Comparison of ENCODE assay signal across 8 mouse cellular contexts in the genomic region with DNA sequence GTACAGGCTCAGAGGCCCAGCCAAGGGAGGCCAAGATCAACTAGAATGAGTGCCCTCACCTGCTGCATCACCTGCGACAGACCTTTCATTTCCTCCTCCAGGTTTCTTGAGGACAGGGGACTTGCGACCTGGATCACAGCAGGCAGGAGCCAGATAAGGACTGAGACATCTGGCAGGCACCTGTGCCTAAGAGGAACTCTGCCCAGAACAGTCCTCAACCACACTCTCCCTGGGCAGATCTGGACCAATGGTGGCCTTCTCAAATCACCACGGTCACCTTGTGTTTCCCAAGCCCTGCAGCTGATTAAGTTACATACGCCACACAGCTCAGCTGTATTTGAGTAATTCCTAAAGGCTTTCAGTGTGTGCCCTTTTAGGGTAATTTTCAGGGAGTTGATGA. TPM values are rescaled to one million over a fixed set of nuclear protein-coding genes. Genes with fewer than 3 reads are reported as not detected.
DNase-seq lines count a peak whose midpoint lies in the region; ATAC-seq and TF ChIP-seq lines count a peak whose summit lies in the region.

No protein-coding gene starts in this region.

- H3K27ac ChIP-seq in kidney, postnatal 0 days, result no peak overlapping the region
- peak overlapping the region; percentile 94; the same call in 1 of the 2 replicates for H3K27ac ChIP-seq in embryonic facial prominence, embryonic 10.5 days (replicated peaks)
- H3K27ac ChIP-seq in heart, embryonic 14.5 days (replicated peaks in 1 of 2; ENCODE audit: control insufficient read depth in 1 of 2, insufficient read depth in 1 of 2, low read depth in 2 of 2, low read length in 2 of 2), result 0 out of 4 replicates have a peak overlapping the region, but pooled peaks of 1 of the 2 experiments have one; percentile 78
- H3K27ac ChIP-seq in liver, postnatal 0 days (ENCODE audit: low read depth), result peak overlapping the region; percentile 75

- TF ChIP-seq EP300 in liver, postnatal 0 days (IDR thresholded peaks at IDR 0.05; ENCODE audit: low read depth), result no peak

- no peak for DNase-seq in kidney, postnatal 0 days (ENCODE audit: low spot score)
- DNase-seq in kidney, postnatal 4 days, result no peak
- no peak for DNase-seq in embryonic facial prominence, embryonic 10.5 days (ENCODE audit: low spot score)
- no peak for DNase-seq in liver, postnatal 0 days
- no peak for DNase-seq in cerebellum, adult 11 months
- no peak for DNase-seq in right cerebral cortex, postnatal 25 days

- H3K27me3 ChIP-seq in kidney, postnatal 0 days (ENCODE audit: insufficient read depth, low read length), result no peaks in the 10 kb centered on the region
- no peaks in the 10 kb centered on the region for H3K27me3 ChIP-seq in embryonic facial prominence, embryonic 10.5 days (replicated peaks; ENCODE audit: low read depth, poor library complexity, severe bottlenecking)
- no peaks in the 10 kb centered on the region for H3K27me3 ChIP-seq in heart, embryonic 14.5 days (ENCODE audit: control insufficient read depth, insufficient read depth, low read length)
- no peaks in the 10 kb centered on the region for H3K27me3 ChIP-seq in liver, postnatal 0 days (ENCODE audit: insufficient read depth, low read length)

- H3K9me3 ChIP-seq in kidney, postnatal 0 days (replicated peaks; ENCODE audit: low read length), result no peaks in the 10 kb centered on the region
- no peaks in the 10 kb centered on the region for H3K9me3 ChIP-seq in embryonic facial prominence, embryonic 10.5 days
- no peaks in the 10 kb centered on the region for H3K9me3 ChIP-seq in heart, embryonic 14.5 days (ENCODE audit: control insufficient read depth, low read length)
- H3K9me3 ChIP-seq in liver, postnatal 0 days (ENCODE audit: low read length), result no peaks in the 10 kb centered on the region

- ATAC-seq in kidney, postnatal 0 days (replicated peaks; ENCODE audit: low FRiP score, low read depth), result no peak
- ATAC-seq in heart, embryonic 14.5 days (ENCODE audit: insufficient number of reproducible peaks, insufficient read depth, low FRiP score, low read depth), result no peak
- ATAC-seq in liver, postnatal 0 days, result no peak
- no peak for ATAC-seq in monocyte, adult 5-6 weeks (replicated peaks; ENCODE audit: insufficient number of reproducible peaks, low FRiP score, low TSS enrichment, poor library complexity, severe bottlenecking)

- no peaks in the 10 kb centered on the region for H3K36me3 ChIP-seq in kidney, postnatal 0 days (ENCODE audit: insufficient read depth, low read length)
- H3K36me3 ChIP-seq in embryonic facial prominence, embryonic 10.5 days (replicated peaks), result peaks cover 19% of the 10 kb centered on the region
- H3K36me3 ChIP-seq in heart, embryonic 14.5 days (ENCODE audit: control insufficient read depth, insufficient read depth, low read length), result peaks cover 6% of the 10 kb centered on the region; the same call in 1 of the 2 replicates
- no peaks in the 10 kb centered on the region for H3K36me3 ChIP-seq in liver, postnatal 0 days (replicated peaks; ENCODE audit: insufficient read depth, low read length)

- no peak overlapping the region for H3K4me3 ChIP-seq in kidney, postnatal 0 days (replicated peaks; ENCODE audit: low read depth, low read length)
- peak overlapping the region; percentile 92 for H3K4me3 ChIP-seq in embryonic facial prominence, embryonic 10.5 days
- peak overlapping the region in 1 of 2 experiments; percentile 89; a peak in 2 of 4 replicates for H3K4me3 ChIP-seq in heart, embryonic 14.5 days (ENCODE audit: control insufficient read depth in 1 of 2, insufficient read depth in 1 of 2, low read depth in 1 of 2, low read length in 2 of 2)
- peak overlapping the region; percentile 68 for H3K4me3 ChIP-seq in liver, postnatal 0 days (ENCODE audit: low read depth, low read length)

- no peak for TF ChIP-seq CTCF in kidney, postnatal 0 days (IDR thresholded peaks at IDR 0.05; ENCODE audit: low read depth)
- no peak for TF ChIP-seq CTCF in liver, postnatal 0 days (IDR thresholded peaks at IDR 0.05; ENCODE audit: low read depth)

- H3K4me2 ChIP-seq in kidney, postnatal 0 days (ENCODE audit: low read length), result peak overlapping the region; percentile 68
- peak overlapping the region; percentile 90 for H3K4me2 ChIP-seq in heart, embryonic 14.5 days (ENCODE audit: low read length)
- peak overlapping the region; percentile 92 for H3K4me2 ChIP-seq in liver, postnatal 0 days (ENCODE audit: low read depth, low read length)

- 53% methylated on average over 4 of the region's 4 CpGs for WGBS in kidney, postnatal 0 days
- 62% methylated on average over 4 of the region's 4 CpGs for WGBS in embryonic facial prominence, embryonic 10.5 days
- WGBS in heart, embryonic 14.5 days, result 59% methylated on average over 4 of the region's 4 CpGs
- 55% methylated on average over 4 of the region's 4 CpGs for WGBS in liver, postnatal 0 days (ENCODE audit: insufficient replicate concordance)

- peak overlapping the region; percentile 14; the same call in 1 of the 2 replicates for H3K9ac ChIP-seq in kidney, postnatal 0 days (ENCODE audit: low read depth, low read length)
- H3K9ac ChIP-seq in heart, embryonic 14.5 days (ENCODE audit: low read length), result peak overlapping the region; percentile 78
- peak overlapping the region; percentile 59 for H3K9ac ChIP-seq in liver, postnatal 0 days (replicated peaks)

- peaks cover 7% of the 10 kb centered on the region; the same call in 1 of the 2 replicates for H3K4me1 ChIP-seq in kidney, postnatal 0 days (replicated peaks; ENCODE audit: insufficient read depth, low read length)
- H3K4me1 ChIP-seq in embryonic facial prominence, embryonic 10.5 days, result peaks cover 30% of the 10 kb centered on the region
- H3K4me1 ChIP-seq in heart, embryonic 14.5 days (ENCODE audit: control insufficient read depth in 2 of 2, insufficient read depth in 2 of 2, low read length in 2 of 2), result peaks cover 6 to 18% of the 10 kb centered on the region in 2 experiments
- H3K4me1 ChIP-seq in liver, postnatal 0 days (ENCODE audit: insufficient read depth), result peaks cover 23% of the 10 kb centered on the region

RNA-seq across cellular contexts. Expression of a gene that starts 0.9 kb away (rescaled TPM):
- 0.64 and 0.68 TPM in 2 replicates for polyA plus RNA-seq in kidney, postnatal 0 days (2015; fragmentation: Nextera tagmentation; extraction: Ambion mirVana)
- polyA plus RNA-seq in embryonic facial prominence, embryonic 10.5 days (2016; fragmentation: Nextera tagmentation; extraction: Ambion mirVana), result 0.30 and 0.32 TPM in 2 replicates
- 1.3 TPM in 2 replicates for polyA plus RNA-seq in heart, embryonic 14.5 days (2014; fragmentation: Nextera tagmentation; extraction: Ambion mirVana)
- polyA plus RNA-seq in liver, postnatal 0 days (2015; fragmentation: Nextera tagmentation; extraction: Ambion mirVana), result 0.06 and 0.20 TPM in 2 replicates
- 2.0 TPM in 1 of 3 replicates, not detected in the others for total RNA-seq in monocyte, adult 5-6 weeks (2017)

RNA-seq across cellular contexts. Expression of a gene that starts 1.2 kb away (rescaled TPM):
- polyA plus RNA-seq in kidney, postnatal 0 days (2015; fragmentation: Nextera tagmentation; extraction: Ambion mirVana), result 55.7 and 58.1 TPM in 2 replicates
- polyA plus RNA-seq in embryonic facial prominence, embryonic 10.5 days (2016; fragmentation: Nextera tagmentation; extraction: Ambion mirVana), result 78.2 and 79.9 TPM in 2 replicates
- 49.0 and 58.3 TPM in 2 replicates for polyA plus RNA-seq in heart, embryonic 14.5 days (2014; fragmentation: Nextera tagmentation; extraction: Ambion mirVana)
- 20.5 and 21.0 TPM in 2 replicates for polyA plus RNA-seq in liver, postnatal 0 days (2015; fragmentation: Nextera tagmentation; extraction: Ambion mirVana)
- 12.5 to 25.0 TPM (median 16.3 TPM) in 3 replicates for total RNA-seq in monocyte, adult 5-6 weeks (2017)

RNA-seq across cellular contexts. Expression of a gene that starts 21.8 kb away (rescaled TPM):
- polyA plus RNA-seq in kidney, postnatal 0 days (2015; fragmentation: Nextera tagmentation; extraction: Ambion mirVana), result 146 and 172 TPM in 2 replicates
- polyA plus RNA-seq in embryonic facial prominence, embryonic 10.5 days (2016; fragmentation: Nextera tagmentation; extraction: Ambion mirVana), result 313 and 322 TPM in 2 replicates
- polyA plus RNA-seq in heart, embryonic 14.5 days (2014; fragmentation: Nextera tagmentation; extraction: Ambion mirVana), result 97.7 and 102 TPM in 2 replicates
- polyA plus RNA-seq in liver, postnatal 0 days (2015; fragmentation: Nextera tagmentation; extraction: Ambion mirVana), result 144 and 150 TPM in 2 replicates
- total RNA-seq in monocyte, adult 5-6 weeks (2017), result 195 to 235 TPM (median 203 TPM) in 3 replicates

RNA-seq across cellular contexts. Expression of a gene that starts 27.3 kb away (rescaled TPM):
- polyA plus RNA-seq in kidney, postnatal 0 days (2015; fragmentation: Nextera tagmentation; extraction: Ambion mirVana), result 74.3 and 84.9 TPM in 2 replicates
- 318 and 337 TPM in 2 replicates for polyA plus RNA-seq in embryonic facial prominence, embryonic 10.5 days (2016; fragmentation: Nextera tagmentation; extraction: Ambion mirVana)
- polyA plus RNA-seq in heart, embryonic 14.5 days (2014; fragmentation: Nextera tagmentation; extraction: Ambion mirVana), result 105 and 117 TPM in 2 replicates
- 64.2 and 67.0 TPM in 2 replicates for polyA plus RNA-seq in liver, postnatal 0 days (2015; fragmentation: Nextera tagmentation; extraction: Ambion mirVana)
- total RNA-seq in monocyte, adult 5-6 weeks (2017), result 24.9 to 30.8 TPM (median 27.7 TPM) in 3 replicates

RNA-seq across cellular contexts. Expression of a gene that starts 27.6 kb away (rescaled TPM):
- 26.4 and 29.5 TPM in 2 replicates for polyA plus RNA-seq in kidney, postnatal 0 days (2015; fragmentation: Nextera tagmentation; extraction: Ambion mirVana)
- polyA plus RNA-seq in embryonic facial prominence, embryonic 10.5 days (2016; fragmentation: Nextera tagmentation; extraction: Ambion mirVana), result 37.1 and 40.0 TPM in 2 replicates
- polyA plus RNA-seq in heart, embryonic 14.5 days (2014; fragmentation: Nextera tagmentation; extraction: Ambion mirVana), result 35.4 and 38.3 TPM in 2 replicates
- polyA plus RNA-seq in liver, postnatal 0 days (2015; fragmentation: Nextera tagmentation; extraction: Ambion mirVana), result 15.8 and 16.5 TPM in 2 replicates
- total RNA-seq in monocyte, adult 5-6 weeks (2017), result 5.3 to 21.8 TPM (median 6.9 TPM) in 3 replicates

Comparison
In these comparisons a context has a peak if more than half of its experiments do, and no peak if none do; other contexts are left out.
1. H3K9ac ChIP-seq: peak in every context shown above with its lines; median percentile 78 in heart, embryonic 14.5 days; 59 in liver, postnatal 0 days; 14 in kidney, postnatal 0 days.